Comparison of ENCODE assay signal across 8 mouse cellular contexts in genomic region chr2:14711751-14712150, GRCm38 (mm10).
DNase-seq lines count a peak whose midpoint lies in the region; ATAC-seq and TF ChIP-seq lines count a peak whose summit lies in the region.

No protein-coding gene starts in this region.

- TF ChIP-seq CTCF in E14TG2a.4 (conservative IDR thresholded peaks at IDR 0.05; ENCODE audit: low read length) = peak; percentile 66
- peak; percentile 68 for TF ChIP-seq CTCF in lung, postnatal 0 days (IDR thresholded peaks at IDR 0.05)
- peak; percentile 71 for TF ChIP-seq CTCF in stomach, postnatal 0 days (IDR thresholded peaks at IDR 0.05; ENCODE audit: low read depth)

- ATAC-seq in lung, postnatal 0 days = no peak
- ATAC-seq in stomach, postnatal 0 days (ENCODE audit: low FRiP score, low TSS enrichment) = no peak

- TF ChIP-seq EP300 in lung, postnatal 0 days (IDR thresholded peaks at IDR 0.05) = no peak
- no peak for TF ChIP-seq EP300 in stomach, postnatal 0 days (optimal IDR thresholded peaks at IDR 0.05)

- H3K4me1 ChIP-seq in E14TG2a.4 (replicated peaks; ENCODE audit: low read depth, low read length) = peaks cover 9% of the 10 kb centered on the region
- no peaks in the 10 kb centered on the region for H3K4me1 ChIP-seq in lung, postnatal 0 days (ENCODE audit: insufficient read depth, low read depth, low read length)
- H3K4me1 ChIP-seq in stomach, postnatal 0 days (replicated peaks; ENCODE audit: control insufficient read depth, insufficient read depth) = no peaks in the 10 kb centered on the region

- peak; percentile 18 to 22 for DNase-seq in heart, postnatal 10 days
- no peak for DNase-seq in heart, postnatal 25 days (ENCODE audit: low spot score)
- peak; percentile 49 for DNase-seq in embryo, embryonic 11 days
- DNase-seq in lung, postnatal 0 days (ENCODE audit: low spot score) = peak; percentile 54
- DNase-seq in stomach, postnatal 0 days (ENCODE audit: low spot score) = no peak
- DNase-seq in layer of hippocampus, postnatal 10 days (ENCODE audit: low spot score in 2 of 2) = no peak
- DNase-seq in Muller cell, postnatal 12 days (ENCODE audit: inconsistent ontology term) = no peak

- H3K4me3 ChIP-seq in E14TG2a.4 (replicated peaks; ENCODE audit: low read length) = no peak overlapping the region
- no peak overlapping the region for H3K4me3 ChIP-seq in lung, postnatal 0 days (ENCODE audit: low read depth, low read length)
- H3K4me3 ChIP-seq in stomach, postnatal 0 days (ENCODE audit: low read depth, low read length) = no peak overlapping the region

- H3K4me2 ChIP-seq in lung, postnatal 0 days (replicated peaks; ENCODE audit: low read depth, low read length) = no peak overlapping the region
- no peak overlapping the region for H3K4me2 ChIP-seq in stomach, postnatal 0 days (replicated peaks; ENCODE audit: low read depth)

- intact Hi-C loops in heart, postnatal 10 days (cut with DNase I) = no loop called here
- intact Hi-C loops in heart, postnatal 25 days (cut with DNase I) = no loop called here

- no peaks in the 10 kb centered on the region for H3K36me3 ChIP-seq in E14TG2a.4 (ENCODE audit: insufficient read depth, low read length)
- no peaks in the 10 kb centered on the region for H3K36me3 ChIP-seq in lung, postnatal 0 days (ENCODE audit: insufficient read depth, low read length)
- H3K36me3 ChIP-seq in stomach, postnatal 0 days (ENCODE audit: control insufficient read depth, insufficient read depth, low read length) = no peaks in the 10 kb centered on the region

- no peak overlapping the region for H3K27ac ChIP-seq in lung, postnatal 0 days (ENCODE audit: low read length)
- no peak overlapping the region for H3K27ac ChIP-seq in stomach, postnatal 0 days (replicated peaks)

- 80% methylated on average over 2 of the region's 2 CpGs for WGBS in lung, postnatal 0 days
- WGBS in stomach, postnatal 0 days = 77% methylated on average over 2 of the region's 2 CpGs

- no peaks in the 10 kb centered on the region for H3K27me3 ChIP-seq in E14TG2a.4 (ENCODE audit: insufficient read depth, low read length)
- H3K27me3 ChIP-seq in lung, postnatal 0 days (replicated peaks; ENCODE audit: insufficient read depth, low read length) = no peaks in the 10 kb centered on the region
- H3K27me3 ChIP-seq in stomach, postnatal 0 days (ENCODE audit: control insufficient read depth, insufficient read depth, low read length) = no peaks in the 10 kb centered on the region

- no peaks in the 10 kb centered on the region for H3K9me3 ChIP-seq in E14TG2a.4 (ENCODE audit: low read length)
- no peaks in the 10 kb centered on the region for H3K9me3 ChIP-seq in lung, postnatal 0 days (ENCODE audit: low read length)
- no peaks in the 10 kb centered on the region for H3K9me3 ChIP-seq in stomach, postnatal 0 days (ENCODE audit: control insufficient read depth, low read length)

- H3K9ac ChIP-seq in lung, postnatal 0 days (replicated peaks; ENCODE audit: low read depth) = no peak overlapping the region
- H3K9ac ChIP-seq in stomach, postnatal 0 days (ENCODE audit: low read length) = no peak overlapping the region

Comparison
In these comparisons a context has a peak if more than half of its experiments do, and no peak if none do; other contexts are left out.
1. DNase-seq: peak in heart, postnatal 10 days (2 of 2), embryo, embryonic 11 days (single experiment) and lung, postnatal 0 days (single experiment); none in heart, postnatal 25 days (single experiment), stomach, postnatal 0 days (single experiment), layer of hippocampus, postnatal 10 days (0 of 2) and Muller cell, postnatal 12 days (single experiment).
2. Peak in every context shown above with its lines, with median percentiles within 50 percentile points of each other: CTCF ChIP-seq.